Mouse (Mus musculus) limb, embryonic 12.5 days (tissue): ENCODE data around the gene Nsf. TPM values are rescaled to one million over a fixed set of nuclear protein-coding genes. Genes with fewer than 3 reads are reported as not detected.
A peak's percentile ranks its signal among the peaks of the same experiment; 100 is the strongest.

Experiments
- ATAC-seq: fragments of 200-750 bp; cut with Nextera tagmentation; 2 replicates; pipeline ENCODE4 v1.8.0; 2017; ENCODE audit warnings: low read depth, moderate TSS enrichment; ENCODE audit not compliant: insufficient number of reproducible peaks, insufficient read depth, low FRiP score, low TSS enrichment
- H3K27ac ChIP-seq: fragments of 300-500 bp; sonication (generic); 2 replicates; pipeline ENCODE4 v1.5.1; 2016; ENCODE audit warnings: mild to moderate bottlenecking, moderate library complexity
- H3K27me3 ChIP-seq: fragments of 300-500 bp; sonication (generic); 2 replicates; pipeline ENCODE4 v1.6.1; 2016; ENCODE audit warnings: mild to moderate bottlenecking, moderate library complexity
- H3K36me3 ChIP-seq: fragments of 300-500 bp; sonication (generic); 2 replicates; pipeline ENCODE4 v1.6.1; 2016; ENCODE audit warnings: mild to moderate bottlenecking, moderate library complexity
- H3K4me1 ChIP-seq: fragments of 300-500 bp; sonication (generic); replicated peaks from 2 replicates; pipeline ENCODE4 v1.6.1; 2016
- H3K4me2 ChIP-seq: fragments of 300-500 bp; sonication (generic); 2 replicates; pipeline ENCODE4 v1.6.1; 2016; ENCODE audit warnings: mild to moderate bottlenecking, moderate library complexity
- H3K4me3 ChIP-seq: fragments of 300-500 bp; sonication (generic); replicated peaks from 2 replicates; pipeline ENCODE4 v1.5.1; 2016; ENCODE audit warnings: mild to moderate bottlenecking
- H3K9ac ChIP-seq: fragments of 300-500 bp; sonication (generic); replicated peaks from 2 replicates; pipeline ENCODE4 v1.6.1; 2016; ENCODE audit warnings: mild to moderate bottlenecking, moderate library complexity
- H3K9me3 ChIP-seq: fragments of 300-500 bp; sonication (generic); 2 replicates; pipeline ENCODE4 v1.6.1; 2016; ENCODE audit warnings: mild to moderate bottlenecking, moderate library complexity
- WGBS: fragments of 180-500 bp; shearing (Covaris S2); methylation state at CpG from one replicate; pipeline ENCODE4 v1.1.7; 2016; 5-methylcytosine and 5-hydroxymethylcytosine counted together
- polyA plus RNA-seq: library from polyadenylated mRNA; unstranded; fragments of >200 nt; fragmentation: Nextera tagmentation; extraction: Ambion mirVana; gene quantifications from 2 replicates; pipeline ENCODE4 v1.2.1, GENCODE M21; 2016

Gene Nsf
- polyA plus RNA-seq, 1 experiment from 2014 or later: 59.0 TPM

DNA sequence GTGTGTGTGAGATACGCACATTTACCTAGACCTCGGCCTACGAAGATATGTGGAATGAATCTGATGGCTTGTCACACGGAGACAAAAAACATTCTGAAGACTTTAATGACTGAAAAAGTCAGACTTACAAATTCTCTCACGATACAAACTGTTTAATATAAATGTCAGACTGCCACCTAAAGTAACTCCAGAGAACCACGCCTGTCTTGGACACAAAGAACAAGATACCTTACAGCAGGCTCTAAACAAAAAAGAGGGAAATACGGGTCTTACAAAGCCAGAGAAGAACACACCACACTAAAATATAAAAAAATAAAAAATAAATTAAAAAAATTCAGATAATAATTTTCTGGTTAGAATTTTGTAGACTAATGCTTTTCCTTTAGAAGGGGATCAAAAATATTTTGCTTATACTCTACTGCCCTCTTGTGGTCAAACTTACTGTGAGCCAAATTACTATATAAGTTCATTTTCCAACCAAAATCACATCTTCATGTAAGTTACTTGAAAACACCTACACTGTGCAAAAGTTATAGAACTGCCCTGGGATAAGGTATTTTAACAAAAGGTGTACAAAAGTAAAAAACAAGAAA lies 42.8 kb downstream of the Nsf start:
- 67% methylated on average over 7 of the region's 7 CpGs for WGBS
- Histone ChIP-seq H3K36me3 (peaks cover 69% of the 10 kb centered on the region), H3K27me3 (no peaks in the 10 kb centered on the region), H3K27ac (no peak overlapping the region), H3K9ac (no peak overlapping the region), H3K4me1 (no peaks in the 10 kb centered on the region), H3K4me3 (no peak overlapping the region), H3K4me2 (no peak overlapping the region), H3K9me3 (no peaks in the 10 kb centered on the region)
- ATAC-seq: no peak

DNA sequence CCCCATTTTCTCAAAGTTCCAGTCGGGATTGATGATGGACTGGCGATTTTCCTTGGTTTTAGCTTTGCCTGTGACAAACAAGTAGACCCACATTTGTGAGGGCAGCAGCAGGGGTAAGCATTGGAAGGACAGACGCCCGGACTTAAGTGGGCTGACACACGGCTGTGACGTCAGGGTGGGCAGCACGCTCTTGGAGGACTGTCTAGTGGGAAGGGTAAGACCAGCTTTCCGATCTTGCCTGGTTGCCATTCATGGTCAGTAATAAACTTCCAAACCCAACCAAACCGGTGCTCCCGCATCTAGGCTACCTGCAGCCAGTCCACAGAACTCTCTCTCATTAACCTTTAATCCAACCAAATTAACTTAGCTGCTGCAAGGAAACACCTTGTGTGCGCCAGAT lies 43.3 kb downstream of the Nsf start:
- Histone ChIP-seq H3K4me3 (no peak overlapping the region), H3K4me1 (no peaks in the 10 kb centered on the region), H3K27ac (no peak overlapping the region), H3K27me3 (no peaks in the 10 kb centered on the region), H3K9ac (no peak overlapping the region), H3K9me3 (no peaks in the 10 kb centered on the region), H3K36me3 (peaks cover 63% of the 10 kb centered on the region), H3K4me2 (no peak overlapping the region)
- no peak for ATAC-seq
- WGBS: 95% methylated on average over 11 of the region's 11 CpGs

DNA sequence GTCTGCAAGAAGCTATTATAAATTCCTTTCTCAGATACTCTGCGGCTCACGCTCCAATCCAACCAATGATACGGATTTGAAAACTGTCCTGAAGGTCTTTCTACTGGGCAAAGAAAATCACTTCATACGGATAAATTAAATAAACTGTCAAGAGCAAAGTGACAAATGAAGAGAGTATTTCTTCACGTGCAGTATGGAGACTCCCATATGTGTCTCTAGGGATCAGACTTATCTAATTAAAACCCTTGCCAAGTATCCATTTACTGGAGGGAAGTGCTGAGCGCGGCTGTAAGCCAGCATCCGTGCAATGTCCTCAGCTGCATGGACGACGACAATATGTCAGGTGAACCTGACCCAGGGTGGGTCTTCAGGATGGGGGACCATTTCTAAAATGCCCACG lies 44.0 kb downstream of the Nsf start:
- Histone ChIP-seq H3K27me3 (no peaks in the 10 kb centered on the region), H3K27ac (no peak overlapping the region), H3K4me1 (no peaks in the 10 kb centered on the region), H3K4me2 (no peak overlapping the region), H3K9me3 (no peaks in the 10 kb centered on the region), H3K4me3 (no peak overlapping the region), H3K36me3 (peaks cover 56% of the 10 kb centered on the region), H3K9ac (no peak overlapping the region)
- no peak for ATAC-seq
- WGBS: 91% methylated on average over 11 of the region's 11 CpGs

- no peak for ATAC-seq
- 90% methylated on average over 12 of the region's 12 CpGs for WGBS
These were observed 44.5 kb downstream of the Nsf start for GRCm38 (mm10) chr11:103909396-103909795.

GRCm38 (mm10) chr11:103906051-103906719 lies 47.7 kb downstream of the Nsf start:
- no peaks in the 10 kb centered on the region for H3K27me3 ChIP-seq
- H3K4me3 ChIP-seq: no peak overlapping the region
- H3K9ac ChIP-seq: no peak overlapping the region
- no peak overlapping the region for H3K4me2 ChIP-seq
- ATAC-seq: no peak
- 0 out of 2 replicates have a peak overlapping the region, but pooled peaks have one; percentile 4 for H3K27ac ChIP-seq
- H3K4me1 ChIP-seq: peaks cover 1% of the 10 kb centered on the region
- peaks cover 39% of the 10 kb centered on the region for H3K36me3 ChIP-seq
- H3K9me3 ChIP-seq: no peaks in the 10 kb centered on the region
- 33% methylated on average over 7 of the region's 7 CpGs for WGBS

More at GRCm38 (mm10) chr11:103909396-103909795, 44.5 kb downstream of the Nsf start:
- Histone ChIP-seq H3K4me3 (no peak overlapping the region), H3K9ac (no peak overlapping the region), H3K9me3 (no peaks in the 10 kb centered on the region), H3K36me3 (peaks cover 52% of the 10 kb centered on the region), H3K4me2 (no peak overlapping the region), H3K4me1 (no peaks in the 10 kb centered on the region), H3K27me3 (no peaks in the 10 kb centered on the region), H3K27ac (no peak overlapping the region)

- Histone ChIP-seq H3K9ac (no peak overlapping the region), H3K27me3 (no peaks in the 10 kb centered on the region), H3K4me3 (no peak overlapping the region), H3K4me2 (no peak overlapping the region), H3K27ac (no peak overlapping the region), H3K4me1 (peaks cover 6% of the 10 kb centered on the region), H3K36me3 (peaks cover 35% of the 10 kb centered on the region), H3K9me3 (no peaks in the 10 kb centered on the region)
- ATAC-seq: no peak
- WGBS: 64% methylated on average over 9 of the region's 9 CpGs
These were observed 48.4 kb downstream of the Nsf start for GRCm38 (mm10) chr11:103905506-103905905.

GRCm38 (mm10) chr11:103901581-103901966 lies 52.3 kb downstream of the Nsf start:
- no peak overlapping the region for H3K9ac ChIP-seq
- H3K27me3 ChIP-seq: no peaks in the 10 kb centered on the region
- no peak overlapping the region for H3K4me3 ChIP-seq
- H3K27ac ChIP-seq: no peak overlapping the region
- H3K4me1 ChIP-seq: peaks cover 9% of the 10 kb centered on the region
- WGBS: 88% methylated on average over 4 of the region's 4 CpGs
- no peak overlapping the region for H3K4me2 ChIP-seq
- ATAC-seq: no peak
- no peaks in the 10 kb centered on the region for H3K9me3 ChIP-seq
- H3K36me3 ChIP-seq: peaks cover 10% of the 10 kb centered on the region

DNA sequence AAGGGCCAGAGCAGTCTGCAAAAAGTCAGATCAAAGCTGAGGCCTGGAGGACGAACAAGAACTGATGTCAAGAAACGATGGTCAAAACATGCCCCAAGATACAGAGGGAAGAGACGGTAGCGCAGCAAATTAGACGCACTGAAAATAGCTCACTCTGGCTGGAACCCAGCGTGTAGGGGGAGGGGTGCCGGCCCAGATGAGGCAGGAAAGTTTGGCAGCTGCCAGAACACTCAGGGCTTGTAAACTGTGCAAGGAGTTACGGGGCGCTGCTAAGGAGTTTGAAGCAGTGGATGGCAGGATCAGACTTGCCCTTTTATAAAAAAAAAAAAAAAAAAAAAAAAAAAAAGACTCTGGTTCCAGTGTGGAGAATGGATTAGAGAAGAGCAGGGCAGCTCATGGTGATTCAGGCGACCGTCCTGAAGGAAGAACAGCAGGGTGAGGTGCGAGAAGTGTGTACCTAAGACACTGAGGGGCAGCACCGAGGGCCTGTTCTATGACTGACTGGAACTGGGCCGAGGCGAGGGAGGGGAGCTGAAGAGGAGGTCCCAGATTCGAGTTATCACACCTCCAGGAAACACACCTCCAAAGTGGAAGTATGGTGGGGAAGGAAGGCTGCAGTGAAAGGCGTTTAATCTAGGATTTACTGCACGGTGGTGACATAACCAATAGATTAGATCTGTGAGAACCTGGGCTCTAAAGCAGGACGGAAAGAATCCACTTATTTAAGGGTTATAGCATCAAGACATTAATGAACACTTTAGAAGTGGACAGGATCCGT lies 52.9 kb downstream of the Nsf start:
- Histone ChIP-seq H3K27ac (peak overlapping the region; percentile 54; the same call in 1 of the 2 replicates), H3K4me3 (no peak overlapping the region), H3K36me3 (peaks cover 9% of the 10 kb centered on the region), H3K4me2 (no peak overlapping the region), H3K4me1 (peaks cover 9% of the 10 kb centered on the region), H3K9me3 (no peaks in the 10 kb centered on the region), H3K9ac (no peak overlapping the region), H3K27me3 (no peaks in the 10 kb centered on the region)
- 46% methylated on average over 20 of the region's 20 CpGs for WGBS
- ATAC-seq: 0 out of 2 replicates have a peak, but pooled peaks have one; percentile 63

GRCm38 (mm10) chr11:103896966-103897750 lies 56.7 kb downstream of the Nsf start:
- peaks cover 9% of the 10 kb centered on the region for H3K4me1 ChIP-seq
- H3K9ac ChIP-seq: no peak overlapping the region
- no peaks in the 10 kb centered on the region for H3K27me3 ChIP-seq
- no peaks in the 10 kb centered on the region for H3K9me3 ChIP-seq
- WGBS: 91% methylated on average over 11 of the region's 11 CpGs
- H3K27ac ChIP-seq: no peak overlapping the region
- no peak for ATAC-seq
- H3K4me2 ChIP-seq: no peak overlapping the region
- peaks cover 14% of the 10 kb centered on the region for H3K36me3 ChIP-seq
- H3K4me3 ChIP-seq: no peak overlapping the region

DNA sequence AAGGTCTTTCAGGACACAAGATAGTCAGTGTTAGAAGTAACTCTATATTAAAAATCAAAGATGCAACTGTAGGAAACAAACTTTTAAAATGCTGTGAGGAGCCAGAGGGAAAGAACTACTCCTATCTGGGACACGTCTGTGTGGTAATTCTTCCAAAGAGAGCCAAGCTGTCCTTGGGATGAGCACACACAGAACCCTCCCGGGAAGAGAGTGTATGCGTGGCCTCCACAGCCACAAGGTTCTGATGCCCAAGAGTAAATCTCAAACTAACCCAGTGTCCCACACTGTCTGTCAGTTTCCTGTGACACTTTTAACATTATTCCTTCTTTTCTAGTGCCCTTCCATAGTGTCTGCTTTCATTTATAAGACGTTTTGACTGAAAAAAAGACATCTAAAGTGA lies 57.8 kb downstream of the Nsf start:
- Histone ChIP-seq H3K4me1 (peaks cover 6% of the 10 kb centered on the region; the same call in 1 of the 2 replicates), H3K4me3 (no peak overlapping the region), H3K27ac (no peak overlapping the region), H3K9ac (no peak overlapping the region), H3K9me3 (no peaks in the 10 kb centered on the region), H3K36me3 (peaks cover 14% of the 10 kb centered on the region), H3K4me2 (no peak overlapping the region), H3K27me3 (no peaks in the 10 kb centered on the region)
- ATAC-seq: no peak
- 87% methylated on average over 4 of the region's 4 CpGs for WGBS

DNA sequence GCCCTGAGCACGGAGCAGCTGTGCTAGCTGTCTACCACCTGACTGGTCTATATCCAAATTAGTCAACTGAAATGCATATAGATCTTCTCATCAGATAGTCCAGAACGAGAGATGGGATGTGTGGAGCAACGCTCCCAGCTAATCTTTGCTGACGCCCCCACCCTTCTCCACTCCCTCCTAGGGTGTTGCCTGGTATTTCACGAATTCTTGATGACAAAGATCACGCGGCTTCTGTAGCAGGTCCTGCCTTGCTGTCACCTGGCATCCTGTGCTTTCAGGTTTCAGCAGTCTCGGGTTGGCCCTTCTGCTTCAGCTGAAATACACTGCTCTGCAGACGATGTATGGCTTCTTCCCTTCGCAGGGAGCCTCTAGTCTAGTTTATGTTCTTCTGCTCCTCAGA lies 61.0 kb downstream of the Nsf start:
- Histone ChIP-seq H3K9ac (no peak overlapping the region), H3K4me3 (no peak overlapping the region), H3K4me2 (no peak overlapping the region), H3K27ac (no peak overlapping the region), H3K9me3 (no peaks in the 10 kb centered on the region), H3K4me1 (no peaks in the 10 kb centered on the region), H3K27me3 (no peaks in the 10 kb centered on the region), H3K36me3 (peaks cover 15% of the 10 kb centered on the region)
- ATAC-seq: no peak
- 84% methylated on average over 10 of the region's 10 CpGs for WGBS
